In genomic region chr13:80544951-80545350, GRCm38 (mm10) we compare ENCODE assay signal across 14 mouse cellular contexts.
"Had no signal": no experiment of that assay in that cellular context is flagged by ENCODE, and none has a peak within 500 bp of the region (broad histone marks: within the 10 kb centered on the region; RNA-seq: fewer than 3 reads in every experiment).

No protein-coding gene starts in this region.

- H3K36me3 ChIP-seq: limb, embryonic 10.5 days; limb, embryonic 13.5 days; liver, embryonic 12.5 days; liver, embryonic 15.5 days; lung, embryonic 15.5 days; midbrain, embryonic 12.5 days; midbrain, embryonic 15.5 days had no signal

- ATAC-seq: liver, embryonic 12.5 days; midbrain, embryonic 15.5 days had no signal

- H3K9me3 ChIP-seq: limb, embryonic 10.5 days; limb, embryonic 13.5 days; liver, embryonic 12.5 days; liver, embryonic 15.5 days; lung, embryonic 15.5 days; midbrain, embryonic 12.5 days; midbrain, embryonic 15.5 days had no signal

- H3K4me2 ChIP-seq: limb, embryonic 13.5 days; liver, embryonic 12.5 days; liver, embryonic 15.5 days; lung, embryonic 15.5 days; midbrain, embryonic 12.5 days; midbrain, embryonic 15.5 days had no signal

- DNase-seq: kidney, adult 2 months; kidney, postnatal 10 days; kidney, postnatal 36 days; liver; lung, adult 18-20 months; thymus, postnatal 25 days had no signal

- H3K27ac ChIP-seq: limb, embryonic 10.5 days; limb, embryonic 13.5 days; liver, embryonic 12.5 days; liver, embryonic 15.5 days; lung, embryonic 15.5 days; macrophage; midbrain, embryonic 12.5 days; midbrain, embryonic 15.5 days had no signal

- H3K4me3 ChIP-seq: limb, embryonic 10.5 days; limb, embryonic 13.5 days; liver, embryonic 12.5 days; liver, embryonic 15.5 days; lung, embryonic 15.5 days; midbrain, embryonic 12.5 days; midbrain, embryonic 15.5 days had no signal

- H3K9ac ChIP-seq: limb, embryonic 13.5 days; liver, embryonic 12.5 days; liver, embryonic 15.5 days; lung, embryonic 15.5 days; midbrain, embryonic 12.5 days; midbrain, embryonic 15.5 days had no signal

- H3K4me1 ChIP-seq: limb, embryonic 10.5 days; limb, embryonic 13.5 days; liver, embryonic 12.5 days; liver, embryonic 15.5 days; lung, embryonic 15.5 days; midbrain, embryonic 12.5 days; midbrain, embryonic 15.5 days had no signal

- H3K27me3 ChIP-seq: limb, embryonic 13.5 days; liver, embryonic 12.5 days; liver, embryonic 15.5 days; lung, embryonic 15.5 days; midbrain, embryonic 12.5 days; midbrain, embryonic 15.5 days had no signal
